Mouse (Mus musculus) liver, embryonic 15.5 days (tissue): ENCODE data around the gene Cxcl3. TPM values are rescaled to one million over a fixed set of nuclear protein-coding genes. Genes with fewer than 3 reads are reported as not detected.

Experiments used
- ATAC-seq: fragments of 200-750 bp; cut with Nextera tagmentation; 2 replicates; pipeline ENCODE4 v1.8.0; 2017; ENCODE audit warnings: moderate number of reproducible peaks, mild to moderate bottlenecking, moderate library complexity; ENCODE audit not compliant: insufficient read depth
- H3K27ac ChIP-seq: fragments of 300-500 bp; sonication (generic); replicated peaks from 2 replicates; pipeline ENCODE4 v1.5.1; 2015; ENCODE audit warnings: mild to moderate bottlenecking, inconsistent platforms
- H3K27me3 ChIP-seq: fragments of 300-500 bp; sonication (generic); 2 replicates; pipeline ENCODE4 v1.6.1; 2015; ENCODE audit warnings: mild to moderate bottlenecking, inconsistent platforms
- H3K36me3 ChIP-seq: fragments of 300-500 bp; sonication (generic); replicated peaks from 2 replicates; pipeline ENCODE4 v1.6.1; 2015; ENCODE audit warnings: moderate library complexity, mild to moderate bottlenecking, inconsistent platforms
- H3K4me1 ChIP-seq: fragments of 300-500 bp; sonication (generic); replicated peaks from 2 replicates; pipeline ENCODE4 v1.6.1; 2015; ENCODE audit warnings: inconsistent platforms
- H3K4me2 ChIP-seq: fragments of 300-500 bp; sonication (generic); 2 replicates; pipeline ENCODE4 v1.6.1; 2015; ENCODE audit warnings: moderate library complexity, mild to moderate bottlenecking, inconsistent platforms
- H3K4me3 ChIP-seq: fragments of 300-500 bp; sonication (generic); replicated peaks from 2 replicates; pipeline ENCODE4 v1.5.1; 2015; ENCODE audit warnings: mild to moderate bottlenecking, inconsistent platforms
- H3K9ac ChIP-seq: fragments of 300-500 bp; sonication (generic); 2 replicates; pipeline ENCODE4 v1.6.1; 2015; ENCODE audit warnings: moderate library complexity, mild to moderate bottlenecking, inconsistent platforms
- H3K9me3 ChIP-seq: fragments of 300-500 bp; sonication (generic); replicated peaks from 2 replicates; pipeline ENCODE4 v1.6.1; 2016; ENCODE audit warnings: inconsistent platforms
- WGBS: fragments of 180-500 bp; shearing (Covaris S2); methylation state at CpG from one replicate; pipeline ENCODE4 v1.1.7; 2015; ENCODE audit warnings: mixed read lengths; ENCODE audit not compliant: insufficient replicate concordance; 5-methylcytosine and 5-hydroxymethylcytosine counted together
- polyA plus RNA-seq: library from polyadenylated mRNA; unstranded; fragments of >200 nt; fragmentation: Nextera tagmentation; extraction: Ambion mirVana; gene quantifications from 2 replicates; pipeline ENCODE4 v1.2.1, GENCODE M21; 2015

Cxcl3 gene
- not detected in 2 replicates for polyA plus RNA-seq

- Histone ChIP-seq H3K4me1 (peaks cover 4% of the 10 kb centered on the region; the same call in 1 of the 2 replicates), H3K4me3 (peak within 1 kb of the TSS; percentile 37), H3K36me3 (no peaks in the 10 kb centered on the region), H3K9ac (no peak within 1 kb of the TSS), H3K4me2 (peak within 1 kb of the TSS; percentile 66), H3K27ac (no peak within 1 kb of the TSS), H3K27me3 (no peaks in the 10 kb centered on the region), H3K9me3 (no peaks in the 10 kb centered on the region)
- WGBS = 15% methylated on average over 26 of the region's 26 CpGs
- peak; percentile 40; the same call in 1 of the 2 replicates for ATAC-seq
Measured at GRCm38 (mm10) chr5:90785659-90786588, at the start of gene Cxcl3. Gene Cxcl3 (plus strand): TSS chr5:90786103.

GRCm38 (mm10) chr5:90742029-90742428 lies 43.9 kb upstream of the Cxcl3 start:
- WGBS = 15% methylated on average over 4 of the region's 4 CpGs
- peak; percentile 40; the same call in 1 of the 2 replicates for ATAC-seq
- H3K9ac ChIP-seq = no peak overlapping the region

GRCm38 (mm10) chr5:90753934-90754333 lies 32.0 kb upstream of the Cxcl3 start:
- H3K27ac ChIP-seq = no peak overlapping the region
- H3K4me3 ChIP-seq = no peak overlapping the region
- H3K36me3 ChIP-seq = no peaks in the 10 kb centered on the region
- no peak overlapping the region for H3K9ac ChIP-seq
- peaks cover 7% of the 10 kb centered on the region for H3K27me3 ChIP-seq
- no peaks in the 10 kb centered on the region; the same call in 1 of the 2 replicates for H3K4me1 ChIP-seq
- 75% methylated on average over 1 of the region's 1 CpGs for WGBS
- no peaks in the 10 kb centered on the region for H3K9me3 ChIP-seq
- no peak for ATAC-seq
- no peak overlapping the region for H3K4me2 ChIP-seq

More at GRCm38 (mm10) chr5:90742029-90742428, 43.9 kb upstream of the Cxcl3 start:
- no peak overlapping the region for H3K27ac ChIP-seq
- H3K4me1 ChIP-seq = no peaks in the 10 kb centered on the region
- H3K36me3 ChIP-seq = no peaks in the 10 kb centered on the region
- H3K4me2 ChIP-seq = no peak overlapping the region
- no peak overlapping the region for H3K4me3 ChIP-seq
- H3K9me3 ChIP-seq = no peaks in the 10 kb centered on the region
- no peaks in the 10 kb centered on the region for H3K27me3 ChIP-seq

DNA sequence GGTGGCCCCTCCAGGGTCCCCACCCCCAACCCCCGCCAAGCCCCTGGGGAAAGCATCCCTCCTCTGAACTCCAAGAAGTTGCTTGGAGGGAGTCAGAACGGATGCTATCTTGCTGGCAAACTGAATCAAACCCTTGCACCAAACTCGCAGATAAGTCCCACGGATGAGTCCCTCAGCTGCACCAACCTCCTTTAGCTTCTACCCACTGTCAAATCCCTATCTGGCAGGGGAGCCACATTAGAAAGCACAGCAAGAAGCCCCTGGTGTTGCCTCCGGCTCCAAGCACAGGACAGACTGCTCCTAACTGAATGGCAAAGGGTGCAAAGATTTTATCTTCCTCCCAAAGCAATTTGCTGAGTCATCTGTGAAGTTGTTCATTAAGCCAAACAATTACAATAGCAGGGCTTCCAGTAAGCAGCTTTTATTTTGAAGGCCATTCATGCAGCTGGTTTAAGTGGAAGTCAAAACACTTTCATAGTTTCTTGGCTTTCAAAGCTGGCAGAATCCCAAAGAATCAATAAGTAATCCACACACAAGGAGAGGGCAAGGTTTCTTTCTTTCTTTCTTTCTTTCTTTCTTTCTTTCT lies 27.8 kb upstream of the Cxcl3 start:
- no peak for ATAC-seq
- Histone ChIP-seq H3K4me3 (no peak overlapping the region), H3K27me3 (peaks cover 17% of the 10 kb centered on the region), H3K9me3 (no peaks in the 10 kb centered on the region), H3K9ac (no peak overlapping the region), H3K4me2 (no peak overlapping the region), H3K36me3 (no peaks in the 10 kb centered on the region), H3K4me1 (no peaks in the 10 kb centered on the region; the same call in 1 of the 2 replicates), H3K27ac (no peak overlapping the region)
- WGBS = 28% methylated on average over 5 of the region's 5 CpGs

GRCm38 (mm10) chr5:90759077-90760065 lies 26.5 kb upstream of the Cxcl3 start, which contains the start of gene Cxcl5:
Gene Cxcl5 (plus strand): TSS chr5:90759360.
- WGBS = 7% methylated on average over 32 of the region's 32 CpGs
- no peaks in the 10 kb centered on the region for H3K36me3 ChIP-seq
- H3K27me3 ChIP-seq = peaks cover 17% of the 10 kb centered on the region
- no peak within 1 kb of the TSS for H3K9ac ChIP-seq
- H3K27ac ChIP-seq = no peak within 1 kb of the TSS
- H3K4me1 ChIP-seq = no peaks in the 10 kb centered on the region; the same call in 1 of the 2 replicates
- H3K4me3 ChIP-seq = 0 out of 2 replicates have a peak within 1 kb of the TSS, but pooled peaks have one; percentile 7
- H3K9me3 ChIP-seq = no peaks in the 10 kb centered on the region
- H3K4me2 ChIP-seq = peak within 1 kb of the TSS; percentile 29; the same call in 1 of the 2 replicates
- ATAC-seq = no peak

DNA sequence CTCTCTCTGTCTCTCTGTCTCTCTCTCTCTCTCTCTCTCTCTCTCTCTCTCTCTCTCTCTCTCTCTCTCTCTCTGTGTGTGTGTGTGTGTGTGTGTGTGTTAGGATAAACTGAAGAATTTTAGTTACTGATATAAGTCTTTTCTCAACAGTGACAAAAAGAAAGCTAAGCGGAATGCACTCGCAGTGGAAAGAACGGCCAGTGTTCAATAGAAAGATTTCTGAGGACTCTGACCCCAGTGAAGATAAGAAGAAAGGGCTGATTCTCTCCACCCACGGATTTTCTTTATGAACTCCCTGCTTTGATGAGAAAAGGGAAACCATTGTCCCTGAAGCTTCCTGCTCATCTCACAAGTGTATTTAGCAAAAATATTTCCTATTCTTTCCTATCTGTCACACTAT lies 25.6 kb upstream of the Cxcl3 start:
- no peaks in the 10 kb centered on the region; the same call in 1 of the 2 replicates for H3K4me1 ChIP-seq
- no peaks in the 10 kb centered on the region for H3K9me3 ChIP-seq
- H3K36me3 ChIP-seq = no peaks in the 10 kb centered on the region
- no peak overlapping the region for H3K9ac ChIP-seq
- H3K4me3 ChIP-seq = no peak overlapping the region
- WGBS = 44% methylated on average over 4 of the region's 4 CpGs
- H3K27me3 ChIP-seq = peaks cover 17% of the 10 kb centered on the region
- ATAC-seq = no peak
- no peak overlapping the region for H3K4me2 ChIP-seq
- no peak overlapping the region for H3K27ac ChIP-seq

GRCm38 (mm10) chr5:90760844-90761243 lies 25.1 kb upstream of the Cxcl3 start:
- Histone ChIP-seq H3K27me3 (peaks cover 17% of the 10 kb centered on the region), H3K4me1 (no peaks in the 10 kb centered on the region; the same call in 1 of the 2 replicates), H3K4me3 (no peak overlapping the region), H3K27ac (no peak overlapping the region), H3K36me3 (no peaks in the 10 kb centered on the region), H3K4me2 (no peak overlapping the region), H3K9ac (no peak overlapping the region), H3K9me3 (no peaks in the 10 kb centered on the region)
- ATAC-seq = no peak
- 59% methylated on average over 2 of the region's 2 CpGs for WGBS

DNA sequence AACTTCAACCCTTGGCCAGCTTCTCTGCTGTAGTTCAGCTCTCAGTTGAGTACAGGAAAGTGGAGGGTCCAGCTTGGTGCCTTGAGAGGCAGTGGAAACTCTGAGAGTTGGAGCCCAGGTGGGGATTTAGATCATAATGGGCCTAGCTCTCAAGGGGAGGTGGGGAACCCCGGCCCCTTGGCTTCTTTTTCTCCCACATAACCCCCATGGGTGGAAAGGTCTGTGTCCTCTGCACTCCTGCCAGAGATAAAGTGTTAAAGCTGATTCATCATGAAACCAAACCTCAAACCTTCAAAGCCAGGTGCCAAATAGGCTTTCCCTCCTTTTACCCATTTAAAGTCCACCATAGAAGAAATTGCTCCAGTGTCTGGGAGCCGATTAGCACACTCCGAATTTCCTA lies 24.1 kb upstream of the Cxcl3 start:
- no peaks in the 10 kb centered on the region for H3K36me3 ChIP-seq
- no peak overlapping the region for H3K9ac ChIP-seq
- ATAC-seq = no peak
- 61% methylated on average over 3 of the region's 3 CpGs for WGBS
- no peak overlapping the region for H3K27ac ChIP-seq
- no peaks in the 10 kb centered on the region for H3K9me3 ChIP-seq
- no peak overlapping the region for H3K4me3 ChIP-seq
- H3K4me1 ChIP-seq = no peaks in the 10 kb centered on the region; the same call in 1 of the 2 replicates
- peaks cover 17% of the 10 kb centered on the region for H3K27me3 ChIP-seq
- no peak overlapping the region for H3K4me2 ChIP-seq

DNA sequence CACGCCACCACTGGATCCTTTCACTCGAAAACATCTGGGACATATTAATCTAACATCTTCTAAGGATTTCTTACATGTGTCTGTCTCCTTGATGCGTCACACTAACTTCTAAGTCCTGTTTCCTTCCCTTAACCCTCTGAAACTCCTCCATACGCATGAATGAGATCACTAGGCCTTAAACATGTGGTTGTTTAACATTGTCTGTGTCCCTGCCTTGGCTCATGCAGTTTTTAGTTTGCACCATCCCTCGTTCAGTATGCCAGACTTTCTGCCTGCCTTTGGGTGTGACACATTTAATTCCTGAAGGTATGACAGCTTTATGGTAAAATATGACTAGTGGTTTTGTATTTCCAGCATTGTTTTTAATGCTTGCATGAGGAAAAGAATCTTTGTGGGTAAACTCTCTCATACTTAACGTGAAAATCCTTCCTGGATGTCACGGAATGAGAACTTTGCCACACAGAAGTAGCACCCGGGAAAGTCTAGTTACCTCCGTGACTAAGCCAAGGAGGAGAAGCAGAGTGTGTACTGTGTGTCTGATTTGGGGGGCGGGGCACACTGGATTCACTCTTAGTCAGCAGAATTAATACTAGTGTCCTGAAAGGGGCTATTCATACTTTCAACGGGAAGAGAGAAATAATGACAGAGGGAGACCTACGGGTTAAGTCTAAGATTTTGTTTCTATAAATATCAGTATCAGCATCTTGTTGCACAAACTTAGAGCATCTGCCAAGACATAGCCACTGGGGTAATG lies 21.8 kb upstream of the Cxcl3 start:
- Histone ChIP-seq H3K9me3 (no peaks in the 10 kb centered on the region), H3K4me2 (no peak overlapping the region), H3K9ac (no peak overlapping the region), H3K27ac (no peak overlapping the region), H3K36me3 (no peaks in the 10 kb centered on the region), H3K27me3 (peaks cover 9% of the 10 kb centered on the region), H3K4me3 (no peak overlapping the region), H3K4me1 (no peaks in the 10 kb centered on the region; the same call in 1 of the 2 replicates)
- ATAC-seq = no peak
- WGBS = 59% methylated on average over 12 of the region's 12 CpGs
